Mouse (Mus musculus) megakaryocyte, embryonic 14.5 days (primary cell): ENCODE results near the gene Olfr1282.

Source experiments
- FLI1 ChIP-seq: IDR thresholded peaks from 2 replicates; pipeline ENCODE4 v1.6.1; 2012; ENCODE audit warnings: low read length, inconsistent platforms, mixed read lengths
- GATA1 ChIP-seq: IDR thresholded peaks from 3 replicates; pipeline ENCODE4 v1.6.1; 2012; ENCODE audit warnings: mixed read lengths, low read length, inconsistent platforms, borderline replicate concordance

- TF ChIP-seq GATA1 = no peak
- no peak for TF ChIP-seq FLI1
Measured at GRCm38 (mm10) chr2:111298541-111298940, 37.3 kb downstream of the Olfr1282 start.
